Mouse (Mus musculus): ENCODE measurements around the gene Ski. TPM values are rescaled to one million over a fixed set of nuclear protein-coding genes. Genes with fewer than 3 reads are reported as not detected.

The Ski gene
- total RNA-seq, 2 experiments from 2014 or later: 118 TPM

GRCm38 (mm10) chr4:155235311-155236119 lies 13.1 kb upstream of the Ski start:
- peak; percentile 87 to 90 for DNase-seq (ENCODE audit: low spot score in 2 of 2)

- peak in 1 of 2 experiments; percentile 45 for DNase-seq (ENCODE audit: low spot score in 2 of 2)
Measured at GRCm38 (mm10) chr4:155234371-155235310, 12.2 kb upstream of the Ski start.

- DNase-seq (ENCODE audit: low spot score in 2 of 2): peak; percentile 74 to 81
Measured at GRCm38 (mm10) chr4:155233878-155234277, 11.5 kb upstream of the Ski start.

GRCm38 (mm10) chr4:155228461-155228860 lies 6.1 kb upstream of the Ski start:
- no peak for DNase-seq (ENCODE audit: low spot score in 2 of 2)

- DNase-seq (ENCODE audit: low spot score in 2 of 2): no peak
Measured at GRCm38 (mm10) chr4:155227986-155228385, 5.6 kb upstream of the Ski start.

- no peak for DNase-seq (ENCODE audit: low spot score in 2 of 2)
Measured at GRCm38 (mm10) chr4:155225918-155226317, 3.5 kb upstream of the Ski start.

GRCm38 (mm10) chr4:155223594-155224528 lies 1.5 kb upstream of the Ski start:
- no peak for DNase-seq (ENCODE audit: low spot score in 2 of 2)

- DNase-seq (ENCODE audit: low spot score in 2 of 2): peak; percentile 100
Measured at GRCm38 (mm10) chr4:155222841-155223593, 625 bp upstream of the Ski start.

GRCm38 (mm10) chr4:155221599-155222551 lies 517 bp downstream of the Ski start:
- DNase-seq (ENCODE audit: low spot score in 2 of 2): peak; percentile 73 to 76

- DNase-seq (ENCODE audit: low spot score in 2 of 2): no peak
Measured at GRCm38 (mm10) chr4:155221106-155221505, 1.3 kb downstream of the Ski start.

GRCm38 (mm10) chr4:155220213-155221100 lies 1.9 kb downstream of the Ski start:
- peak; percentile 61 to 67 for DNase-seq (ENCODE audit: low spot score in 2 of 2)

GRCm38 (mm10) chr4:155219271-155220212 lies 2.9 kb downstream of the Ski start:
- DNase-seq (ENCODE audit: low spot score in 2 of 2): no peak

GRCm38 (mm10) chr4:155218104-155218732 lies 4.2 kb downstream of the Ski start:
- DNase-seq (ENCODE audit: low spot score in 2 of 2): no peak

GRCm38 (mm10) chr4:155217241-155218103 lies 4.9 kb downstream of the Ski start:
- no peak for DNase-seq (ENCODE audit: low spot score in 2 of 2)
